ENCODE assay signal across 9 mouse cellular contexts in the genomic region with DNA sequence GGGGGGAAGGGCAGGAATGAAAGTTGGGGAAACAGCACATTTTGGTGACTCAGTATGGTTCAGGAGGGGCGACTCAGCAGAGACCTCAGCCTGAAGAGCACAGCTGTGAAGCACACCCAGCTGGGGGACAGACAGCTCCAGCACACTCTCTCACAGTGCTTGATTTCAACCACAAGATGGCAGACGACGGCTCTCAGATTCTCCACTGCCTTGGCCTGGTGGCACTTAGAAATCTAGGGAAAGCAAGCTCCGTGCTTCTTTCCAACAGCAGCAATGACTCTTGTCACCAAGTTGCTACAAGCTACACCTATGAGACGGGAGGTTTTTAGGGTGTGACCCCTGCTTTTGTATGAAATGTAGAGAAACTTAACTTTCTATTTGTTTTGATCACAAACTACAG.
DNase-seq lines count a peak whose midpoint lies in the region; ATAC-seq lines count a peak whose summit lies in the region.
"Had no signal": no experiment of that assay in that cellular context is flagged by ENCODE, and none has a peak within 500 bp of the region (broad histone marks: within the 10 kb centered on the region; RNA-seq: fewer than 3 reads in every experiment).

No protein-coding gene starts in this region.

- H3K4me1 ChIP-seq in hindbrain, embryonic 15.5 days (replicated peaks) = no peaks in the 10 kb centered on the region; the same call in 1 of the 2 replicates

- H3K36me3 ChIP-seq in hindbrain, embryonic 15.5 days = no peaks in the 10 kb centered on the region

- no peak overlapping the region for H3K4me3 ChIP-seq in hindbrain, embryonic 15.5 days
- H3K4me3 ChIP-seq: myocyte had no signal

- H3K9me3 ChIP-seq in hindbrain, embryonic 15.5 days = no peaks in the 10 kb centered on the region

- ATAC-seq in activated CD4-positive, CD25-positive, alpha-beta regulatory T cell, adult 4 months = peak; percentile 70
- ATAC-seq in hindbrain, embryonic 15.5 days (ENCODE audit: low FRiP score, low read depth) = peak; percentile 94
- ATAC-seq in erythroblast, adult 5-6 weeks (replicated peaks; ENCODE audit: low FRiP score, poor library complexity, severe bottlenecking) = no peak

- H3K9ac ChIP-seq in hindbrain, embryonic 15.5 days = no peak overlapping the region

- H3K4me2 ChIP-seq in hindbrain, embryonic 15.5 days = no peak overlapping the region

- H3K27me3 ChIP-seq in hindbrain, embryonic 15.5 days = no peaks in the 10 kb centered on the region

- no peak overlapping the region for H3K27ac ChIP-seq in hindbrain, embryonic 15.5 days (replicated peaks)

- peak; percentile 46 to 68 for DNase-seq in cerebellum, postnatal 25 days
- DNase-seq in frontal cortex, postnatal 36 days (ENCODE audit: low spot score in 2 of 2) = peak; percentile 72 to 85
- DNase-seq in layer of hippocampus, postnatal 25 days (ENCODE audit: extremely low spot score in 1 of 2, low spot score in 1 of 2) = peak; percentile 39 to 57
- peak; percentile 66 for DNase-seq in lung, postnatal 25 days (ENCODE audit: low spot score)
- peak; percentile 49 for DNase-seq in retina, postnatal 7 days (ENCODE audit: low read depth, low spot score)

- WGBS in hindbrain, embryonic 15.5 days = 5% methylated on average over 5 of the region's 5 CpGs
